Mouse (Mus musculus) liver, embryonic 14.5 days (tissue): ENCODE measurements around the gene Zfp784. TPM values are rescaled to one million over a fixed set of nuclear protein-coding genes. Genes with fewer than 3 reads are reported as not detected.

ENCODE experiments used
- ATAC-seq: fragments of 200-750 bp; cut with Nextera tagmentation; 2 replicates; pipeline ENCODE4 v1.8.0; 2017; ENCODE audit warnings: moderate number of reproducible peaks, mild to moderate bottlenecking, moderate library complexity; ENCODE audit not compliant: insufficient read depth
- DNase-seq, 3 experiments: peaks; one replicate each; pipeline ENCODE4 v3.0.0-alpha.2; 2012 to 2013; ENCODE audit warnings: low read depth in 3 of 3, low spot score in 3 of 3
- H3K27ac ChIP-seq: fragments of 300-500 bp; sonication (generic); 2 replicates; pipeline ENCODE4 v1.5.1; 2014; ENCODE audit warnings: moderate library complexity, mild to moderate bottlenecking, control low read depth, inconsistent platforms
- H3K27me3 ChIP-seq: fragments of 300-500 bp; sonication (generic); 2 replicates; pipeline ENCODE4 v1.6.1; 2014; ENCODE audit warnings: mild to moderate bottlenecking, low read length, moderate library complexity; ENCODE audit not compliant: control insufficient read depth, insufficient read depth
- H3K36me3 ChIP-seq: fragments of 300-500 bp; sonication (generic); replicated peaks from 2 replicates; pipeline ENCODE4 v1.6.1; 2014; ENCODE audit warnings: low read depth; ENCODE audit not compliant: control insufficient read depth, insufficient read depth
- H3K4me1 ChIP-seq, 2 experiments: fragments of 200-500 bp in 1 of 2; fragments of 300-500 bp in 1 of 2; sonication (generic) in 1 of 2; replicated peaks; 2 replicates each; pipeline ENCODE4 v1.6.1; 2012 to 2014; ENCODE audit warnings: antibody characterized with exemption in 1 of 2, inconsistent platforms in 1 of 2, low read length in 1 of 2; ENCODE audit not compliant: control insufficient read depth in 2 of 2, insufficient read depth in 2 of 2
- H3K4me2 ChIP-seq: fragments of 300-500 bp; sonication (generic); 2 replicates; pipeline ENCODE4 v1.6.1; 2014; ENCODE audit warnings: low read depth, mild to moderate bottlenecking, control low read depth, moderate library complexity
- H3K4me3 ChIP-seq, 2 experiments: fragments of 200-500 bp in 1 of 2; fragments of 300-500 bp in 1 of 2; sonication (generic) in 1 of 2; 2 replicates each; pipeline ENCODE4 v1.5.1; 2012 to 2014; ENCODE audit warnings: low read depth in 2 of 2, low read length in 2 of 2, mild to moderate bottlenecking in 2 of 2, control low read depth in 1 of 2, inconsistent platforms in 1 of 2, moderate library complexity in 1 of 2; ENCODE audit not compliant: insufficient read depth in 1 of 2
- H3K9ac ChIP-seq: fragments of 300-500 bp; sonication (generic); replicated peaks from 2 replicates; pipeline ENCODE4 v1.6.1; 2014; ENCODE audit warnings: mild to moderate bottlenecking, control low read depth, moderate library complexity
- H3K9me3 ChIP-seq: fragments of 300-500 bp; sonication (generic); 2 replicates; pipeline ENCODE4 v1.6.1; 2016; ENCODE audit warnings: low read length, mixed read lengths; ENCODE audit not compliant: control insufficient read depth
- CTCF ChIP-seq: IDR thresholded peaks from 2 replicates; pipeline ENCODE4 v1.5.1; 2016; ENCODE audit warnings: antibody characterized with exemption, low read depth, control low read depth
- EP300 ChIP-seq: IDR thresholded peaks from 2 replicates; pipeline ENCODE4 v1.6.1; 2016; ENCODE audit warnings: antibody characterized with exemption, low read depth
- WGBS: fragments of 180-500 bp; shearing (Covaris S2); extraction: QIAGEN DNeasy Blood & Tissue Kit; methylation state at CpG from one replicate; pipeline ENCODE4 v1.1.7; 2014; ENCODE audit not compliant: insufficient replicate concordance; 5-methylcytosine and 5-hydroxymethylcytosine counted together
- polyA plus RNA-seq, 2 experiments: library from polyadenylated mRNA; depleted of rRNA in 1 of 2; stranded (reverse) in 1 of 2; unstranded in 1 of 2; fragments of >200 nt; fragmentation: Nextera tagmentation in 1 of 2; extraction: Ambion mirVana in 1 of 2; gene quantifications; 2 replicates each; pipeline versions ENCODE4 v1.2.1 to v1.2.3; 2012 to 2014

Gene Zfp784
- polyA plus RNA-seq (2012; rRNA removed) (0.90 and 0.96 TPM in 2 replicates), polyA plus RNA-seq (2014; fragmentation: Nextera tagmentation; extraction: Ambion mirVana) (0.86 and 1.0 TPM in 2 replicates)

DNA sequence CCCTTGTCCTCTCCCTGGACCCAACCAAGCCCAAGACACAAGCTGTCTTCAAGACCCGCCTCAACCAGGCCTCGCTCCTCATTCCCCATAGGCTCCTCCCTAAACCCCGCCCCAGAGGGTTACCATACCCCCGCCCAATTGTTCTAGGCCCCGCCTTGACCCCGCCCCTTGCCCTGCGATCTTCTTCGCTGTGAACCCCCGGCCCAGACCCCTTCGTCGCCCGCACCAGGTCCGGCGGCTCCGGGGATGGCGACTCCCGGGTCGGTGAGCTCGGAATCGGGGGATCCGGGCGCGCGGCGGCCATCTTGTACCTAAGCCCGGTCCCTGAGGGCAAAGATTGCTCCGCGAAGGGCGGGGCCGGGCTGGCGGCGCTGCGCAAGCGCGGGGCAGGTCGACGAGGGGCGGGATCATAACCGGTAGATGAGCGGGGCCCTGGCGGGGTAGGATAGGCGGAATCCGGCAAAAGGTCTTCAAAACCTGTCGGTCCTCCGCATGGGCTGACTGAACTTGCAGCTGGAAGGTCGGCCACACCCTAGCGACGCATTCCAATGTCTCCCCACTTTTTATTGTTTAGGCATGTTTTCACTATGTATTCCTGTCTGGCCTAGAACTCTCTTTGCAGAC is at the start of gene Zfp784:
Zfp784 (minus strand) TSS at position 338 of the 624 bp plus-strand sequence.
- peak within 1 kb of the TSS; percentile 86 for H3K9ac ChIP-seq
- H3K4me1 ChIP-seq, result peaks cover 9 to 17% of the 10 kb centered on the region in 2 experiments
- ATAC-seq, result peak; percentile 99
- peak within 1 kb of the TSS; percentile 57 for H3K4me2 ChIP-seq
- H3K9me3 ChIP-seq, result no peaks in the 10 kb centered on the region
- under 1% methylated on average over 48 of the region's 48 CpGs for WGBS
- DNase-seq, result peak; percentile 80 to 85 (median 84)
- H3K36me3 ChIP-seq, result no peaks in the 10 kb centered on the region
- H3K27ac ChIP-seq, result peak within 1 kb of the TSS; percentile 84
- no peaks in the 10 kb centered on the region for H3K27me3 ChIP-seq
- no peak for TF ChIP-seq CTCF
- TF ChIP-seq EP300, result no peak
- peak within 1 kb of the TSS; percentile 82 to 85 for H3K4me3 ChIP-seq

DNA sequence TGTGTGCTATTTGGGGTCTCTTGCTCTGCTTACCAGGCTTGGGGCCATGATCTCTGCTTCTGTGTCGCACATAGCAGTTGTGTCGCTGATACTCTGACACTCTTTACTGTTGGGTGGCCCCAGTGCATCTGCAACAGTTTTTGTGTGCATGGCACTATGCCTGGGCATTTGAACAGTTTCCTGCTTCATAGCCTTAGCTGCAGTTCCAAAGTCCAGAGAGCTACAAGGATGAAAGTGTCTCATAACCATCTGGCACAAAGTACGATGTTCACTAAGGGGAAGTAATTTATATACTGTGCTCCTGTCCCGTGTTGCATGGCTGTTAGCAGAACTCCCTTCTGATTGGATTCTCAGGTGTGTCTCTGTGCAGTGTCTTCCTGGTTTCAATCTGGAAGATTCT is 49.6 kb upstream of the Zfp784 start:
- H3K36me3 ChIP-seq, result peaks cover 78% of the 10 kb centered on the region
- H3K27ac ChIP-seq, result no peak overlapping the region
- WGBS, result 74% methylated on average over 4 of the region's 4 CpGs
- DNase-seq, result no peak
- no peaks in the 10 kb centered on the region for H3K9me3 ChIP-seq
- H3K4me3 ChIP-seq, result no peak overlapping the region
- no peak overlapping the region for H3K4me2 ChIP-seq
- H3K27me3 ChIP-seq, result no peaks in the 10 kb centered on the region
- no peak overlapping the region for H3K9ac ChIP-seq
- peaks cover 0 to 11% of the 10 kb centered on the region in 2 experiments; a peak in 2 of 4 replicates for H3K4me1 ChIP-seq
- no peak for TF ChIP-seq EP300
- no peak for TF ChIP-seq CTCF
- no peak for ATAC-seq

GRCm38 (mm10) chr7:5086921-5087440 is 48.7 kb upstream of the Zfp784 start:
- peaks cover 75% of the 10 kb centered on the region for H3K36me3 ChIP-seq
- H3K9ac ChIP-seq, result no peak overlapping the region
- no peak overlapping the region for H3K4me2 ChIP-seq
- no peak for ATAC-seq
- no peaks in the 10 kb centered on the region for H3K9me3 ChIP-seq
- H3K4me1 ChIP-seq, result peaks cover 6 to 17% of the 10 kb centered on the region in 2 experiments
- H3K4me3 ChIP-seq, result no peak overlapping the region
- WGBS, result 77% methylated on average over 5 of the region's 5 CpGs
- no peak for TF ChIP-seq CTCF
- TF ChIP-seq EP300, result no peak
- no peak overlapping the region for H3K27ac ChIP-seq
- H3K27me3 ChIP-seq, result no peaks in the 10 kb centered on the region
- DNase-seq, result no peak

GRCm38 (mm10) chr7:5085512-5085911 is 47.3 kb upstream of the Zfp784 start:
- no peak overlapping the region for H3K27ac ChIP-seq
- H3K36me3 ChIP-seq, result peaks cover 66% of the 10 kb centered on the region
- peaks cover 8 to 20% of the 10 kb centered on the region in 2 experiments for H3K4me1 ChIP-seq
- no peak overlapping the region for H3K4me2 ChIP-seq
- ATAC-seq (no peak), DNase-seq (no peak)
- no peak for TF ChIP-seq EP300
- TF ChIP-seq CTCF, result no peak
- no peaks in the 10 kb centered on the region for H3K9me3 ChIP-seq
- H3K9ac ChIP-seq, result no peak overlapping the region
- no peak overlapping the region for H3K4me3 ChIP-seq
- no peaks in the 10 kb centered on the region for H3K27me3 ChIP-seq
- WGBS, result 38% methylated on average over 1 of the region's 1 CpGs

DNA sequence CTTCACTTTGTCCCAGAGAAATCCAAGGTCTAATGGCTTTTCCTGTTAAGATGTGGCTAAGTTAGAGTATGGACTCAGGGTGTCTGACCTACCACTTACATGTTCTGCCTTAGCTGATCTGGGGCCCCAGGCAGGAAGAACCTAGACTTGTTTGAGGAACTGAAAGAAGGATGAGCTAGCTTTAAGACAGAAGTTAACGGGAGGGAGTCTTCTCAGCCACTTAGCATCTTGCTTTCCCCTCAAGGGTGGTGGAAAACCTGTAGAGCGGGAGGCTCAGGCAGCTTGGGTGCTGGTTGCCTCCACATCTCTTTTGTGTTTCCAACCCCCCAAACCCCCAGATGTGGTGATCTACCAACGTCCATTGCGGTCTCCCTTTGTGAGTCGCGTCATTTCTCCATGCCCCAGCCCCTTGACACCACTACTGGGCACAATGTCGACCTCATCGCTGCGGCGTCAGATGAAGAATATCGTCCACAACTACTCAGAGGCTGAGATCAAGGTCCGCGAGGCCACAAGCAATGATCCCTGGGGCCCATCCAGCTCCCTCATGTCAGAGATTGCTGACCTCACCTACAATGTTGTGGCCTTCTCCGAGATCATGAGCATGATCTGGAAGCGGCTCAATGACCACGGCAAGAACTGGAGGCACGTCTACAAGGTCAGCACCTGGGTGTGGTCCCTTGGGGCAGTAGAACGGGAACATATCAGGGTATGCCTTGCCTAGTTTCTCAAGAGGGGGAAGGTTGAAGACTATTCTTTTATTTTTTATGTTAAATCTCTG is 45.3 kb upstream of the Zfp784 start:
- Histone ChIP-seq H3K9ac (peak overlapping the region; percentile 31; the same call in 1 of the 2 replicates), H3K4me3 (0 out of 4 replicates have a peak overlapping the region, but pooled peaks of 1 of the 2 experiments have one; percentile 12)

More for the DNA sequence above, 45.3 kb upstream of the Zfp784 start:
- Histone ChIP-seq H3K4me1 (peaks cover 8 to 20% of the 10 kb centered on the region in 2 experiments), H3K9me3 (no peaks in the 10 kb centered on the region), H3K36me3 (peaks cover 56% of the 10 kb centered on the region), H3K4me2 (peak overlapping the region; percentile 92), H3K27ac (no peak overlapping the region; the same call in 1 of the 2 replicates), H3K27me3 (no peaks in the 10 kb centered on the region)
- no peak for ATAC-seq
- 81% methylated on average over 18 of the region's 18 CpGs for WGBS
- DNase-seq, result no peak
- TF ChIP-seq EP300, result no peak
- TF ChIP-seq CTCF, result no peak
